Mouse (Mus musculus) stomach, embryonic 14.5 days (tissue): Measurements from ENCODE around the gene Ccnl2. TPM values are rescaled to one million over a fixed set of nuclear protein-coding genes. Genes with fewer than 3 reads are reported as not detected.

Source experiments
- ATAC-seq: fragments of 200-750 bp; cut with Nextera tagmentation; 2 replicates; pipeline ENCODE4 v1.8.0; 2017; ENCODE audit warnings: low read depth, moderate TSS enrichment; ENCODE audit not compliant: insufficient number of reproducible peaks, insufficient read depth, low FRiP score
- H3K27ac ChIP-seq: fragments of 300-500 bp; sonication (generic); 2 replicates; pipeline ENCODE4 v1.5.1; 2014; ENCODE audit warnings: mild to moderate bottlenecking, low read length, moderate library complexity, mixed read lengths
- H3K27me3 ChIP-seq: fragments of 300-500 bp; sonication (generic); 2 replicates; pipeline ENCODE4 v1.6.1; 2014; ENCODE audit warnings: low read length, control low read depth, mixed read lengths; ENCODE audit not compliant: control insufficient read depth, insufficient read depth
- H3K36me3 ChIP-seq: fragments of 300-500 bp; sonication (generic); 2 replicates; pipeline ENCODE4 v1.6.1; 2014; ENCODE audit warnings: mild to moderate bottlenecking, control low read depth, low read length, moderate library complexity, mixed read lengths; ENCODE audit not compliant: control insufficient read depth, insufficient read depth
- H3K4me1 ChIP-seq: fragments of 300-500 bp; sonication (generic); 2 replicates; pipeline ENCODE4 v1.6.1; 2014; ENCODE audit warnings: low read length, control low read depth, mixed read lengths; ENCODE audit not compliant: control insufficient read depth, insufficient read depth
- H3K4me2 ChIP-seq: fragments of 300-500 bp; sonication (generic); replicated peaks from 2 replicates; pipeline ENCODE4 v1.6.1; 2014; ENCODE audit warnings: low read depth, low read length, control low read depth
- H3K4me3 ChIP-seq: fragments of 300-500 bp; sonication (generic); 2 replicates; pipeline ENCODE4 v1.5.1; 2014; ENCODE audit warnings: low read depth, low read length, control low read depth
- H3K9ac ChIP-seq: fragments of 300-500 bp; sonication (generic); replicated peaks from 2 replicates; pipeline ENCODE4 v1.6.1; 2014; ENCODE audit warnings: low read depth, mild to moderate bottlenecking, control low read depth, low read length, moderate library complexity, mixed read lengths
- H3K9me3 ChIP-seq: fragments of 300-500 bp; sonication (generic); 2 replicates; pipeline ENCODE4 v1.6.1; 2016; ENCODE audit warnings: low read depth, low read length, control low read depth; ENCODE audit not compliant: control insufficient read depth
- WGBS: fragments of 180-500 bp; shearing (Covaris S2); extraction: QIAGEN DNeasy Blood & Tissue Kit; methylation state at CpG from one replicate; pipeline ENCODE4 v1.1.7; 2014; 5-methylcytosine and 5-hydroxymethylcytosine counted together
- polyA plus RNA-seq: library from polyadenylated mRNA; unstranded; fragments of >200 nt; fragmentation: Nextera tagmentation; extraction: Ambion mirVana; gene quantifications from 2 replicates; pipeline ENCODE4 v1.2.1, GENCODE M21; 2014

Gene Ccnl2
- polyA plus RNA-seq, 1 experiment from 2014 or later, result 209 TPM

GRCm38 (mm10) chr4:155838187-155839153 lies 26.2 kb downstream of the Ccnl2 start:
- H3K36me3 ChIP-seq, result peaks cover 10% of the 10 kb centered on the region; the same call in 1 of the 2 replicates
- peaks cover 37% of the 10 kb centered on the region for H3K4me1 ChIP-seq
- 0 out of 2 replicates have a peak, but pooled peaks have one; percentile 3 for ATAC-seq
- no peak overlapping the region for H3K4me3 ChIP-seq
- no peaks in the 10 kb centered on the region for H3K27me3 ChIP-seq
- H3K9ac ChIP-seq, result no peak overlapping the region
- WGBS, result 45% methylated on average over 8 of the region's 8 CpGs
- H3K4me2 ChIP-seq, result no peak overlapping the region; the same call in 1 of the 2 replicates
- no peaks in the 10 kb centered on the region for H3K9me3 ChIP-seq
- H3K27ac ChIP-seq, result peak overlapping the region; percentile 85

GRCm38 (mm10) chr4:155839483-155839910 lies 27.2 kb downstream of the Ccnl2 start, which contains the start of gene Mxra8:
Gene Mxra8, plus strand, starts transcription at chr4:155839680.
- Histone ChIP-seq H3K9ac (peak within 1 kb of the TSS; percentile 47), H3K27ac (peak within 1 kb of the TSS; percentile 85), H3K36me3 (peaks cover 10% of the 10 kb centered on the region; the same call in 1 of the 2 replicates), H3K9me3 (no peaks in the 10 kb centered on the region), H3K4me1 (peaks cover 29% of the 10 kb centered on the region), H3K4me2 (peak within 1 kb of the TSS; percentile 64), H3K4me3 (peak within 1 kb of the TSS; percentile 41), H3K27me3 (no peaks in the 10 kb centered on the region)
- ATAC-seq, result peak; percentile 86
- WGBS, result 3% methylated on average over 16 of the region's 16 CpGs

GRCm38 (mm10) chr4:155840076-155841002 lies 28.1 kb downstream of the Ccnl2 start:
- Histone ChIP-seq H3K9me3 (no peaks in the 10 kb centered on the region), H3K4me3 (peak overlapping the region; percentile 41), H3K27me3 (no peaks in the 10 kb centered on the region), H3K27ac (peak overlapping the region; percentile 85), H3K4me2 (peak overlapping the region; percentile 64), H3K36me3 (peaks cover 10% of the 10 kb centered on the region; the same call in 1 of the 2 replicates), H3K9ac (peak overlapping the region; percentile 47), H3K4me1 (peaks cover 29% of the 10 kb centered on the region)
- peak; percentile 33; the same call in 1 of the 2 replicates for ATAC-seq
- WGBS, result 7% methylated on average over 8 of the region's 8 CpGs

- Histone ChIP-seq H3K9me3 (no peaks in the 10 kb centered on the region), H3K36me3 (peaks cover 10% of the 10 kb centered on the region; the same call in 1 of the 2 replicates), H3K4me1 (peaks cover 29% of the 10 kb centered on the region), H3K27ac (peak overlapping the region; percentile 85; the same call in 1 of the 2 replicates), H3K27me3 (no peaks in the 10 kb centered on the region), H3K4me3 (peak overlapping the region; percentile 41), H3K4me2 (peak overlapping the region; percentile 64), H3K9ac (peak overlapping the region; percentile 47; the same call in 1 of the 2 replicates)
- peak; percentile 56 for ATAC-seq
- under 1% methylated on average over 32 of the region's 32 CpGs for WGBS
These were observed 28.7 kb downstream of the Ccnl2 start for GRCm38 (mm10) chr4:155841003-155841454.

- H3K4me3 ChIP-seq, result peak overlapping the region; percentile 41
- H3K9me3 ChIP-seq, result no peaks in the 10 kb centered on the region
- peak overlapping the region; percentile 64 for H3K4me2 ChIP-seq
- no peak overlapping the region for H3K9ac ChIP-seq
- H3K4me1 ChIP-seq, result peaks cover 33% of the 10 kb centered on the region
- H3K36me3 ChIP-seq, result peaks cover 10% of the 10 kb centered on the region; the same call in 1 of the 2 replicates
- H3K27me3 ChIP-seq, result no peaks in the 10 kb centered on the region
- no peak for ATAC-seq
- H3K27ac ChIP-seq, result no peak overlapping the region
- WGBS, result 46% methylated on average over 38 of the region's 38 CpGs
These were observed 29.5 kb downstream of the Ccnl2 start for GRCm38 (mm10) chr4:155841651-155842270.

- Histone ChIP-seq H3K36me3 (peaks cover 10% of the 10 kb centered on the region; the same call in 1 of the 2 replicates), H3K9ac (no peak overlapping the region), H3K4me3 (no peak overlapping the region), H3K27ac (no peak overlapping the region), H3K4me1 (peaks cover 33% of the 10 kb centered on the region), H3K27me3 (no peaks in the 10 kb centered on the region), H3K9me3 (no peaks in the 10 kb centered on the region), H3K4me2 (no peak overlapping the region)
- WGBS, result 94% methylated on average over 5 of the region's 5 CpGs
- no peak for ATAC-seq
These were observed 30.9 kb downstream of the Ccnl2 start for GRCm38 (mm10) chr4:155843231-155843630.

GRCm38 (mm10) chr4:155846871-155847578 lies 34.7 kb downstream of the Ccnl2 start, which contains the start of gene Dvl1:
Gene Dvl1, plus strand, starts transcription at chr4:155847402.
- Histone ChIP-seq H3K4me3 (peak within 1 kb of the TSS; percentile 67), H3K4me1 (peaks cover 19% of the 10 kb centered on the region), H3K9me3 (no peaks in the 10 kb centered on the region), H3K27me3 (no peaks in the 10 kb centered on the region), H3K9ac (peak within 1 kb of the TSS; percentile 86), H3K27ac (peak within 1 kb of the TSS; percentile 34; the same call in 1 of the 2 replicates), H3K36me3 (peaks cover 10% of the 10 kb centered on the region; the same call in 1 of the 2 replicates), H3K4me2 (peak within 1 kb of the TSS; percentile 92)
- ATAC-seq, result peak; percentile 93
- WGBS, result 3% methylated on average over 60 of the region's 65 CpGs
